Mouse (Mus musculus): ENCODE data around the gene Rnf182. TPM values are rescaled to one million over a fixed set of nuclear protein-coding genes. Genes with fewer than 3 reads are reported as not detected.

The Rnf182 gene
- polyA plus RNA-seq, 1 experiment from 2014 or later, result 17.7 TPM

DNA sequence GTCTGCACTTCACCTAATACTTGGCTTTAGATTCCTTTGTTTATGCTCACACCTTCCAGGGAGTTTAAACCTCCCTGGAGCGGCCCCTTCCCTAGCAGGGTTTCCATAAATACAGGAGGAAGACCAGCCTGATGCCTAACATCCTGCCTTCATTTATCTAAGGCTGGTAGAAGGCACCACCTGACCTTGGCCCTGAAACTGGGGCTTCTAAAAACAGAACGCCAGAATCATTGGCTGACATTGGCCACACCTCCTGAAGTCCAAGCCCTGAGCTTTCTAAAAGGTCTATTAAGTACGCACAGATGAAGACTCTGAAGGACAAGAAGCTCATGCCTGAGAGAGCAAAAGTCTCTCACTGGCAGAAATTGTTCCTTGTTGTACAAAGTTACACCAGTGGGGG, 94.0 kb downstream of the Rnf182 start:
- no peaks in the 10 kb centered on the region for H3K36me3 ChIP-seq
- H3K4me2 ChIP-seq (replicated peaks), result no peak overlapping the region
- H3K9ac ChIP-seq, result no peak overlapping the region
- no peak for ATAC-seq (ENCODE audit: low FRiP score)
- H3K4me1 ChIP-seq, result 0 out of 2 replicates have a peak, but pooled peaks cover 2% of the 10 kb centered on the region
- H3K27me3 ChIP-seq, result no peaks in the 10 kb centered on the region
- H3K9me3 ChIP-seq (replicated peaks), result no peaks in the 10 kb centered on the region
- no peak overlapping the region for H3K4me3 ChIP-seq
- H3K27ac ChIP-seq, result no peak overlapping the region
- 76% methylated on average over 3 of the region's 3 CpGs for WGBS

DNA sequence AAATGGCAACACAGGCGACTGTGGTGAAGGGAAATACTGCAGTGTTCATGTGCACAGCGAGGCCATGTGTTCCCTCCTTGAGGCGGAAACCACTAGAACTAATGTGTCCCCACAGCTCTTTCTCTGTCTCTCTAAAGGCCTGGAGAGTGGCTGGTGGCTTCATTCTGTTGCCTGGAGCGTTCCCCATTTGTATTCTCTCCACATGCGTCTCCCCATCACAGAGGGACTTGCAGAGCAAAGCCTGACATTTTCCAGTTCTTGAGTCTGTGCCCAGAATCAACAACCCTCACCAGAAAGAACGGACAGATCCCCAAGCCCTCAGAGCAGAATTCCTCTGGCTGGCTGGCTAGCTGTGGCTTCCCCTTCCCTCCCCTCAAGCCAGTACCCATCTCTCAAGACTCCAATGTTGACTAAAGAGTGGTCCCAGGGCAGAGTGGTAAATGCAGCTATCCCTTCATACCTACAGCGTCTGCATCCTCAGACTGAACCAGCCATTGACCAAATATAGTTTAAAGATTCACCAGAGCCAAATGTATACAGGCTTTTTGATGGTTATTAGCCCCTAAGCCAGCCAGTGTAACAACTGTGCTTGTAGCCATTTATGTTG, 96.3 kb downstream of the Rnf182 start:
- Histone ChIP-seq H3K36me3 (no peaks in the 10 kb centered on the region), H3K9me3 (replicated peaks) (no peaks in the 10 kb centered on the region), H3K4me1 (0 out of 2 replicates have a peak, but pooled peaks cover 2% of the 10 kb centered on the region), H3K27ac (no peak overlapping the region), H3K27me3 (no peaks in the 10 kb centered on the region), H3K4me3 (no peak overlapping the region), H3K9ac (no peak overlapping the region), H3K4me2 (replicated peaks) (no peak overlapping the region)
- ATAC-seq (ENCODE audit: low FRiP score), result no peak
- WGBS, result 67% methylated on average over 7 of the region's 7 CpGs

DNA sequence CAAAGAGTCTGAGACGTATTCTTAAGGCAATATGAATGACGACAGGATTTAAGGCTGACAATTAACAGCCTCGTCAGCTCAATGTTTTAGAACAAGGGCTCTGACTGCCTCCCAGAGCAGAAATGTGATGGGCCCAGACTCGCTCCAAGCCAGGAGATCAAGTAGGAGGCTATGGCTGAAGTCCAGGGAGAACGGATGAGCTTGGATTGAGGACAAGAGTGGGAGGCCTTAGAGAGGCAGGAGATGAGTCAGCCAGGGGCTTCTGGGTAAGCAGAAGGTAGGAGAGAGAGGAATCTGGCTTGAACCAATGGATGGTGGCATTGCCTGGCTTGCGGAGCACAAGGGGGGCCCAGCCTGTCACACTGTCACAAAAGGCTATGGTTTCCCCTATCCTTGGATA, 99.2 kb downstream of the Rnf182 start:
- Histone ChIP-seq H3K4me1 (0 out of 2 replicates have a peak, but pooled peaks cover 2% of the 10 kb centered on the region), H3K9me3 (replicated peaks) (no peaks in the 10 kb centered on the region), H3K9ac (no peak overlapping the region), H3K27ac (no peak overlapping the region), H3K4me3 (no peak overlapping the region), H3K27me3 (no peaks in the 10 kb centered on the region), H3K4me2 (replicated peaks) (no peak overlapping the region), H3K36me3 (no peaks in the 10 kb centered on the region)
- no peak for ATAC-seq (ENCODE audit: low FRiP score)
- 87% methylated on average over 6 of the region's 6 CpGs for WGBS

DNA sequence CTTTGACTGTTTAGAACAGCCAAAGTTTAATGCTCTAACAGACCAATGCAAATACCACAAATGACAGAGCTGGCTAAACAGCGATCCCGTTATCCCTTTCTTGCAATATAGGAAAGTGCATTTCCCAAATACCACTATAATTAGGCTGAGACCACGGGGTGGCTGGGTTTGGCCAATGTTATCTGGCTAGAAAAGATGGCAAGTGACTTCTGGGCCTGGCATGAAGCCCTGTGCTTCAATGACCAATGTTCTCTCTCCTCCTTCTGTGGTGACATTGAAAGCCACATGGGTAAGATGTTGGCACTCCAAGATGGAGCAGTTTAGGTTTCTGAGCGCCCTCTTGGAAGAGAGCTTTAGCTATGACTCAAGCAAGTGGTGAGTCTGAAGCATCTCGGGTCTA, 100.0 kb downstream of the Rnf182 start:
- H3K9me3 ChIP-seq (replicated peaks), result no peaks in the 10 kb centered on the region
- no peaks in the 10 kb centered on the region for H3K36me3 ChIP-seq
- H3K4me2 ChIP-seq (replicated peaks), result no peak overlapping the region
- no peak overlapping the region for H3K4me3 ChIP-seq
- H3K27ac ChIP-seq, result no peak overlapping the region
- H3K4me1 ChIP-seq, result 0 out of 2 replicates have a peak, but pooled peaks cover 2% of the 10 kb centered on the region
- H3K9ac ChIP-seq, result no peak overlapping the region
- ATAC-seq (ENCODE audit: low FRiP score), result no peak
- WGBS, result 90% methylated on average over 5 of the region's 5 CpGs
- H3K27me3 ChIP-seq, result no peaks in the 10 kb centered on the region

DNA sequence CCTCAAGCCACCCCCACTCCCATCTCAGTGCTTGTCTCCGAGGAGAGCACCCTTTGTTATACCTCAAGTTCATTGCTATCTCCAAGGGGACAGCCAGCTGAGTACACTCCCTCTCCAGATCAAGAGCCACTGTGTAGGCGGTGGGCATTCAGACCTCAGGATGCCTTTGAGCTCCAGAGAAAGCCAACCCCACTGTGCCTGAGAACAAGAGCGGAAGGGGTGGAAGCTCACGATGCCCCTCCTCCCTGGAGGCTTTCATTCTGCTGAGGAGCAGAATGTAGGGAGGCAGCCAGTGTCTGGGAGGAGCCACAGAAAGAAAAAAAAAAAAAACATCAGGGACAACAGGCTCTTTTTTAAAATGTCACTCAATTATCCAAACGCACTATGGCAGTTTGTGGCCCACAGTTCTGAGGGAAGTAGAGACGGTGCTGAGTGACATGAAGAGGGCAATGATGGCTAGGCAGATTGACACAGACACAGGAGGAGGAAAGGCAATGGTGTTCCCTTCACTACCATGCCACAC, 101.1 kb downstream of the Rnf182 start:
- 33% methylated on average over 6 of the region's 6 CpGs for WGBS

DNA sequence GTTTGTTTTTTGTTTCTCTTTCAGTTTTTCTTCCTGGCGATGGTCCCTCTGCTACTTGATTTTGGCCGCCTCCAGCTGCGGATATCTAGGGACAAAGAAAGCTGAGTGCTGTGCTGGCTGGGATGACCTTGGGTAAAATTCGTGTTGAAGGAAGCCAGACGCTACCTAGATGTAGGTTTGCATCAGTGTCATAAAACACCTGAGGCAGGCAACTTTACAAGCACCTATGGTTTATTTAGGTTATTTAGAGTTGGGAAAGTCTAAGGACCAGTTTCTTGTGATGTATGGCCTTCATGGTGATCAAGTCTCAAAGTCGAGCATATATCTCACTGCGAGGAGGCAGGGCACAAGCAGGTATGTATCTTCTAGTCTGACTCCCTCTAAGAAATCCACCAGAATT, 102.7 kb downstream of the Rnf182 start:
- Histone ChIP-seq H3K9me3 (replicated peaks) (no peaks in the 10 kb centered on the region), H3K9ac (no peak overlapping the region), H3K27ac (no peak overlapping the region), H3K4me1 (no peaks in the 10 kb centered on the region), H3K4me3 (no peak overlapping the region), H3K4me2 (replicated peaks) (no peak overlapping the region), H3K27me3 (no peaks in the 10 kb centered on the region), H3K36me3 (no peaks in the 10 kb centered on the region)
- ATAC-seq (ENCODE audit: low FRiP score), result no peak
- 94% methylated on average over 7 of the region's 7 CpGs for WGBS

More for the DNA sequence above, 101.1 kb downstream of the Rnf182 start:
- no peaks in the 10 kb centered on the region for H3K9me3 ChIP-seq (replicated peaks)
- ATAC-seq (ENCODE audit: low FRiP score), result no peak
- no peak overlapping the region for H3K4me2 ChIP-seq (replicated peaks)
- H3K4me1 ChIP-seq, result 0 out of 2 replicates have a peak, but pooled peaks cover 1% of the 10 kb centered on the region
- H3K27me3 ChIP-seq, result no peaks in the 10 kb centered on the region
- H3K9ac ChIP-seq, result no peak overlapping the region
- no peaks in the 10 kb centered on the region for H3K36me3 ChIP-seq
- H3K4me3 ChIP-seq, result no peak overlapping the region
- no peak overlapping the region for H3K27ac ChIP-seq

DNA sequence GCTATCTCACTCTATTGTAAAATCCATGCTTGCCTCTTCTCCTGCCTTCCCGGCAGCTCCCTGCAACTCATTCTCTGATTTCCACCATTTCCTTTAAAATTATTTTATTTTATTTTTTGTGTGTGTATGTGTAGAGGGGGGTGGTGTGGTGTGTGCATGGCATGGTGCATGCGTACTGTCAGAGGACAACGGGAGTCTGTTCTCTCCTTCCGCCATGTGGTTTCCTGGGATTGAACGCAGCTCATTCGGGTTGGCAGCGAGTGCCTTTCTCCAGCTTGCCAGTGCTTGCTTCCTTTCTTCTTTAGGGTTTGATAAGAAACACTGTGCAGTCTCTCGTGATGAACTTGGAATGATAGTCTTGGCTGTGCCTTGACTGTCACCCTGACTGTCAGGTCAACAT, 105.0 kb downstream of the Rnf182 start:
- Histone ChIP-seq H3K4me1 (no peaks in the 10 kb centered on the region), H3K4me3 (no peak overlapping the region)
- 64% methylated on average over 8 of the region's 8 CpGs for WGBS

More for the DNA sequence above, 105.0 kb downstream of the Rnf182 start:
- Histone ChIP-seq H3K36me3 (no peaks in the 10 kb centered on the region), H3K9ac (no peak overlapping the region), H3K9me3 (replicated peaks) (no peaks in the 10 kb centered on the region), H3K4me2 (replicated peaks) (no peak overlapping the region), H3K27ac (no peak overlapping the region), H3K27me3 (no peaks in the 10 kb centered on the region)
- ATAC-seq (ENCODE audit: low FRiP score), result no peak

Other genes starting within 250 kb of the Rnf182 start
- 171 and 174 TPM in 2 replicates for gene Nol7, start 217.3 kb upstream of the Rnf182 start, polyA plus RNA-seq (2016; fragmentation: Nextera tagmentation; extraction: Ambion mirVana)
- gene Ranbp9, start 134.4 kb upstream of the Rnf182 start, polyA plus RNA-seq (2016; fragmentation: Nextera tagmentation; extraction: Ambion mirVana), result 12.2 and 12.8 TPM in 2 replicates
- gene Mcur1, start 55.5 kb upstream of the Rnf182 start, polyA plus RNA-seq (2016; fragmentation: Nextera tagmentation; extraction: Ambion mirVana), result 12.4 and 13.0 TPM in 2 replicates
- gene Cd83, start 169.1 kb downstream of the Rnf182 start, polyA plus RNA-seq (2016; fragmentation: Nextera tagmentation; extraction: Ambion mirVana), result 10.0 and 11.4 TPM in 2 replicates